Mouse (Mus musculus): ENCODE data around the gene Kdr. TPM values are rescaled to one million over a fixed set of nuclear protein-coding genes. Genes with fewer than 3 reads are reported as not detected.

Kdr gene
- polyA plus RNA-seq (2017; shearing (Covaris generic)), result 0.26 TPM

DNA sequence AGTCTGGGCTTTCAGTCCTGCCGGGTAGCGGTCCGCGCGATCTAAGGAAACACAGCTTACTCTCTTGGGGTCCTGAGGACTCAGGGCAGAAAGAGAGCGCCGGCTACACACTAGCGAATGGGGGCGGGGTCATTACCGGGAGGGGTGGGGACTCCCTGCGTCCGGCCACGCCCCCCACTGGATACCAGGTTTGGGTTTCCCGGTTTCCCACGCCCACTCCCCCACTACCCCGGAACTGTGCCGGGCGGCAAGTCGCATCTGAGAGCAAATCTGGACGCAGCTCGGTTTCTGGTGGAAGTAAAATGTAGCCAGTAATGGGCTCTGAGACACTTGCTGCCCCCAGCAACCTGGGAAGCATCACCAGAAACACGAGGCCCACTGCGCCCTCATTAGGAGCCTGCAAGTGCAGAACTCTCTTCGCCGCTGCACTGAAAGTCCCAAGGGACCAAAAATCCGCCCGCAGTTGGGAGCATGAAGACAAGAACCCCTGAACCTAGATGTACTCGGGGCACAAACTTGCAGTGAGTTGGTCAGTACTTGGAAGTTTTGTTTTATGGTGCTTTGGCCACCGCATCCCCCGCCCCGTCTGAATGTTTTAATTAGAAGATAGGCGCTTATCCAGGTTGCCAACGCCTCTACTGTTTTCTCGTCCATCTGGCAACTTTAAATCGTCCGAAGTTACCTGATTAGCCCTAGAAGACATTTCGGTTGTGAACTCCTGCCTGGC lies at the start of gene Kdr:
Gene Kdr (minus strand): TSS at position 85 of the 727 bp plus-strand sequence.

Other genes with a start within 250 kb of the Kdr start
- gene Srd5a3, start 161.8 kb upstream of the Kdr start, polyA plus RNA-seq (2017; shearing (Covaris generic)), result 31.1 TPM
- gene Tmem165, start 205.4 kb upstream of the Kdr start, polyA plus RNA-seq (2017; shearing (Covaris generic)), result 48.4 TPM

Measured in effector memory CD4-positive, alpha-beta T cell, adult 7 months (primary cell).